Mouse (Mus musculus): ENCODE measurements around the gene Pkd2.
A peak's percentile ranks its signal among the peaks of the same experiment; 100 is the strongest.

The Pkd2 gene

GRCm38 (mm10) chr5:104507829-104508194 is 48.6 kb downstream of the Pkd2 start:
- no peak for DNase-seq (ENCODE audit: low read depth, low spot score)
- Histone ChIP-seq H3K27me3 (ENCODE audit: control insufficient read depth, insufficient read depth, low read length, poor library complexity, severe bottlenecking) (no peaks in the 10 kb centered on the region), H3K36me3 (ENCODE audit: control insufficient read depth, insufficient read depth, low read length, poor library complexity, severe bottlenecking) (no peaks in the 10 kb centered on the region)

GRCm38 (mm10) chr5:104508195-104508891 is 49.1 kb downstream of the Pkd2 start, which contains the start of gene BC005561:
Gene BC005561 (plus strand): TSS chr5:104508352.
- Histone ChIP-seq H3K27me3 (ENCODE audit: control insufficient read depth, insufficient read depth, low read length, poor library complexity, severe bottlenecking) (no peaks in the 10 kb centered on the region), H3K36me3 (ENCODE audit: control insufficient read depth, insufficient read depth, low read length, poor library complexity, severe bottlenecking) (no peaks in the 10 kb centered on the region)
- peak; percentile 80 for DNase-seq (ENCODE audit: low read depth, low spot score)

- no peaks in the 10 kb centered on the region for H3K27me3 ChIP-seq (ENCODE audit: control insufficient read depth, insufficient read depth, low read length, poor library complexity, severe bottlenecking)
- H3K36me3 ChIP-seq (ENCODE audit: control insufficient read depth, insufficient read depth, low read length, poor library complexity, severe bottlenecking) = no peaks in the 10 kb centered on the region
- no peak for DNase-seq (ENCODE audit: low read depth, low spot score)
These were observed 52.0 kb downstream of the Pkd2 start for GRCm38 (mm10) chr5:104511211-104511610.

DNA sequence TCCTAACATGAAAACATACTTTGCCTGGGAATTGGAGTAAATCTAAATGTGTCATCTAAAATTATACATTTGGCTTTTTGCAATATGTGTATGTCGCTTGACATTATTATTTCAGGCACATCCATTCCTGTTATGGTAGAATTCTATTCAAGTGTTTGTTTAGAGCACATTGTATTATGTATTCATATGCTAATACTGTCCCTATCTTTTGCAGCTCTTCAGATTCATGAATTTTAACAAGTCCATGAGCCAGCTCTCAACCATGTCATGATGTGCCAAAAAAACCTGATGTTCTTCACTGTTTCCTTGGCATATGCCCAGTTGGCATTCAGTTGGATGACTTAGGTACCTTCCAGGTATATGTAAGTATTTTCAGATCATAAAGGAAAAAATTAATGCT is 79.4 kb downstream of the Pkd2 start:
- no peaks in the 10 kb centered on the region for H3K27me3 ChIP-seq (ENCODE audit: control insufficient read depth, insufficient read depth, low read length, poor library complexity, severe bottlenecking)
- H3K36me3 ChIP-seq (ENCODE audit: control insufficient read depth, insufficient read depth, low read length, poor library complexity, severe bottlenecking) = peaks cover 2% of the 10 kb centered on the region; the same call in 1 of the 2 replicates
- no peak for DNase-seq (ENCODE audit: low read depth, low spot score)

- peaks cover 2% of the 10 kb centered on the region; the same call in 1 of the 2 replicates for H3K36me3 ChIP-seq (ENCODE audit: control insufficient read depth, insufficient read depth, low read length, poor library complexity, severe bottlenecking)
- H3K27me3 ChIP-seq (ENCODE audit: control insufficient read depth, insufficient read depth, low read length, poor library complexity, severe bottlenecking) = no peaks in the 10 kb centered on the region
- DNase-seq (ENCODE audit: low read depth, low spot score) = no peak
These were observed 80.1 kb downstream of the Pkd2 start for GRCm38 (mm10) chr5:104539331-104539730.

Measured in splenic B cell, adult 2 months (primary cell).